Mouse (Mus musculus) midbrain, postnatal 0 days (tissue): Measurements from ENCODE around the gene Taar8a. TPM values are rescaled to one million over a fixed set of nuclear protein-coding genes. Genes with fewer than 3 reads are reported as not detected.
"Not testable (repeated sequence)": the region's sequence is repeated elsewhere in the genome, so short reads cannot be mapped to it uniquely, and the experiment has no call there.

ENCODE experiments used
- ATAC-seq: fragments of 200-750 bp; cut with Nextera tagmentation; 2 replicates; pipeline ENCODE4 v1.8.0; 2017; ENCODE audit warnings: moderate number of reproducible peaks, mild to moderate bottlenecking, moderate TSS enrichment, moderate library complexity; ENCODE audit not compliant: low FRiP score
- DNase-seq: peaks from one replicate; pipeline ENCODE4 v3.0.0-alpha.2; 2015; ENCODE audit warnings: low spot score
- H3K27ac ChIP-seq: fragments of 300-500 bp; sonication (generic); 2 replicates; pipeline ENCODE4 v1.5.1; 2014; ENCODE audit warnings: low read depth, mild to moderate bottlenecking, low read length, mixed read lengths
- H3K27me3 ChIP-seq: fragments of 300-500 bp; sonication (generic); 2 replicates; pipeline ENCODE4 v1.6.1; 2014; ENCODE audit warnings: low read length, control low read depth, mixed read lengths; ENCODE audit not compliant: insufficient read depth
- H3K36me3 ChIP-seq: fragments of 300-500 bp; sonication (generic); 2 replicates; pipeline ENCODE4 v1.6.1; 2014; ENCODE audit warnings: low read length, control low read depth, mixed read lengths; ENCODE audit not compliant: insufficient read depth
- H3K4me1 ChIP-seq: fragments of 300-500 bp; sonication (generic); 2 replicates; pipeline ENCODE4 v1.6.1; 2014; ENCODE audit warnings: mild to moderate bottlenecking, control low read depth, antibody characterized with exemption, low read length, mixed read lengths; ENCODE audit not compliant: insufficient read depth
- H3K4me2 ChIP-seq: fragments of 300-500 bp; sonication (generic); 2 replicates; pipeline ENCODE4 v1.6.1; 2014; ENCODE audit warnings: low read depth, mild to moderate bottlenecking, low read length, mixed read lengths; ENCODE audit not compliant: poor library complexity, severe bottlenecking
- H3K4me3 ChIP-seq: fragments of 300-500 bp; sonication (generic); 2 replicates; pipeline ENCODE4 v1.5.1; 2014; ENCODE audit warnings: low read depth, mild to moderate bottlenecking, low read length, moderate library complexity
- H3K9ac ChIP-seq: fragments of 300-500 bp; sonication (generic); replicated peaks from 2 replicates; pipeline ENCODE4 v1.6.1; 2014; ENCODE audit warnings: mild to moderate bottlenecking, low read length, moderate library complexity, mixed read lengths; ENCODE audit not compliant: poor library complexity, severe bottlenecking
- H3K9me3 ChIP-seq: fragments of 300-500 bp; sonication (generic); 2 replicates; pipeline ENCODE4 v1.6.1; 2016; ENCODE audit warnings: low read length, control low read depth
- CTCF ChIP-seq: IDR thresholded peaks from 2 replicates; pipeline ENCODE4 v1.5.1; 2016; ENCODE audit warnings: antibody characterized with exemption, mild to moderate bottlenecking
- WGBS: fragments of 180-500 bp; shearing (Covaris S2); extraction: QIAGEN DNeasy Blood & Tissue Kit; methylation state at CpG from one replicate; pipeline ENCODE4 v1.1.7; 2014; 5-methylcytosine and 5-hydroxymethylcytosine counted together
- polyA plus RNA-seq: library from polyadenylated mRNA; unstranded; fragments of >200 nt; fragmentation: Nextera tagmentation; extraction: Ambion mirVana; gene quantifications from 2 replicates; pipeline ENCODE4 v1.2.1, GENCODE M21; 2015
- total RNA-seq: library from RNA; depleted of rRNA; stranded (reverse); fragments of >200 nt; gene quantifications from 2 replicates; pipeline ENCODE4 v1.2.3, GENCODE M21; 2014

Taar8a gene
- total and polyA plus RNA-seq, 2 experiments from 2014 or later: not detected

DNA sequence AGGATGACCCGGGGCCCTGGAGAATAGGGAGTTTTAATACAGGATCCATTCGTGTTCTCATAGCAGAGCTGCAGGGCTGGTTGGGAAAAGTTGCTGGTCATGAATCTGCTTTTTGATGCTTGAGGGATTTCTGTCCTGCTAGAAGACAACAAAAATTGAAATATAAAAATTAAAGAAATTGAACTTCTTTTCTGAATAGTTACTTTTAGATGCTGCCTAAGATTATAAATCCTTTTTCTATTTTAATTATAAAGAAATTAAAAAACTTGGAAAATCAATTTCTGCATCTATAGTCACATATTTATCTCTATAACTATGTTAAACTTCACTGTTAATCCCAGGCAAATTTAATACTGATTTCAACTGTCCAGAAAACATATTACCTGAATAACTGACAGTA is 15.9 kb downstream of the Taar8a start, which contains the start of gene Taar8b:
Gene Taar8b (minus strand): TSS at position 101 of the 400 bp plus-strand sequence.
- no peaks in the 10 kb centered on the region for H3K27me3 ChIP-seq
- no peak within 1 kb of the TSS for H3K4me2 ChIP-seq
- no peak for ATAC-seq
- H3K36me3 ChIP-seq: no peaks in the 10 kb centered on the region
- no peak for DNase-seq
- H3K4me1 ChIP-seq: no peaks in the 10 kb centered on the region
- no peak within 1 kb of the TSS for H3K4me3 ChIP-seq
- WGBS: 70% methylated on average over 2 of the region's 2 CpGs
- H3K9me3 ChIP-seq: no peaks in the 10 kb centered on the region
- H3K27ac ChIP-seq: no peak within 1 kb of the TSS
- no peak within 1 kb of the TSS for H3K9ac ChIP-seq
- no peak for TF ChIP-seq CTCF

DNA sequence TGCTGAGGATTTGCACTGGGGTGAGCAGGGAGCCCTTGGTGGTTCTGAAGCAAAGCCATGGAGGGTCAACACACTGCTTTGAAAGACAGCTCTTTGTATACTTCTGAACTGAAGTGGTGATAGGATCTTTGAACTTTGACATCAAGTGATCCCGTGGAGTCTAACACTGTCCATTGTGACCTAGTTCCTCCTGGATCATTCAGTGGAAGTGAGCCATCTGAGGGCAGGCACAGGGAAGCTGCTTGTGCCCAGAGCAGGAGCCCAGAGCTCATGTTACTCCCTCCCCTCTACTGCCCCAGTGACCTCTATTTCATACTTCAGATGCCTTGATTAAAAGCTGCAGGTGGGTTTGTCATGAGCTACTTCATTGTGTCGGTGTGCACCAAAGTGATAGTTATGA is 20.7 kb downstream of the Taar8a start:
- ATAC-seq, H3K27ac ChIP-seq, H3K27me3 ChIP-seq, H3K9me3 ChIP-seq, DNase-seq, H3K36me3 ChIP-seq, H3K4me1 ChIP-seq, H3K9ac ChIP-seq, H3K4me2 ChIP-seq, H3K4me3 ChIP-seq: not testable (repeated sequence)
- WGBS: 74% methylated on average over 2 of the region's 2 CpGs

DNA sequence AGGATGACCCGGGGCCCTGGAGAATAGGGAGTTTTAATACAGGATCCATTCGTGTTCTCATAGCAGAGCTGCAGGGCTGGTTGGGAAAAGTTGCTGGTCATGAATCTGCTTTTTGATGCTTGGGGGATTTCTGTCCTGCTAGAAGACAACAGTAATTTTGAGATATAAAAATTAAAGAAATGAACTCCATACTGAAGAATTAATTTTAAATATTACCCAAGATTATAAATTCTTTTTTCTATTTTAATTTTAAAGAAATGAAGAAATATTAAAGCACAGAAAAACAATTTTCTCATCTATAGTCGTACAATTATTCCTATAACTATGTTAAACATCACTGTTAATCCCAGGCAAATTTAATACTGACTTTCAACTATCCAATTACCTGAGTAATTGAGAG is 25.5 kb downstream of the Taar8a start, which contains the start of gene Taar8c:
Gene Taar8c (minus strand): TSS at position 101 of the 400 bp plus-strand sequence.
- ATAC-seq, H3K4me3 ChIP-seq, H3K36me3 ChIP-seq, H3K9ac ChIP-seq, H3K27ac ChIP-seq, H3K4me2 ChIP-seq, H3K27me3 ChIP-seq, H3K9me3 ChIP-seq, H3K4me1 ChIP-seq, DNase-seq: not testable (repeated sequence)
- WGBS: 82% methylated on average over 1 of the region's 3 CpGs

DNA sequence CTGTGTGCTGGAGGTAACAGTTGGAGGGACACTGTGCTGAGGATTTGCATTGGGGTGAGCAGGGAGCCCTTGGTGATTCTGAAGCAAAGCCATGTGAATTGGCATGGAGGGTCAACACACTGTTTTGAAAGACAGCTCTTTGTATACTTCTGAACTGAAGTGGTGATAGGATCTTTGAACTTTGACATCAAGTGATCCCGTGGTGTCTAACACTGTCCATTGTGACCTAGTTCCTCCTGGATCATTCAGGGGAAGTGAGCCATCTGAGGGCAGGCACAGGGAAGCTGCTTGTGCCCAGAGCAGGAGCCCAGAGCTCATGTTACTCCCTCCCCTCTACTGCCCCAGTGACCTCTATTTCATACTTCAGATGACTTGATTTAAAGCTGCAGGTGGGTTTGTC is 27.0 kb downstream of the Taar8a start:
- not testable (repeated sequence) for H3K4me2 ChIP-seq, H3K27me3 ChIP-seq, H3K4me1 ChIP-seq, ATAC-seq, H3K9ac ChIP-seq, H3K9me3 ChIP-seq, H3K4me3 ChIP-seq, H3K27ac ChIP-seq, H3K36me3 ChIP-seq, DNase-seq
- WGBS: 57% methylated on average over 1 of the region's 1 CpGs

- Histone ChIP-seq H3K9me3 (no peaks in the 10 kb centered on the region), H3K27me3 (no peaks in the 10 kb centered on the region), H3K4me1 (no peaks in the 10 kb centered on the region), H3K36me3 (no peaks in the 10 kb centered on the region), H3K9ac (no peak overlapping the region), H3K4me2 (no peak overlapping the region), H3K27ac (no peak overlapping the region), H3K4me3 (no peak overlapping the region)
- no peak for DNase-seq
- TF ChIP-seq CTCF: no peak
- 66% methylated on average over 5 of the region's 5 CpGs for WGBS
- no peak for ATAC-seq
Measured at GRCm38 (mm10) chr10:24107747-24108146, 31.4 kb downstream of the Taar8a start.

- no peak overlapping the region for H3K4me3 ChIP-seq
- TF ChIP-seq CTCF: no peak
- no peaks in the 10 kb centered on the region for H3K36me3 ChIP-seq
- no peaks in the 10 kb centered on the region for H3K27me3 ChIP-seq
- H3K9me3 ChIP-seq: no peaks in the 10 kb centered on the region
- no peaks in the 10 kb centered on the region for H3K4me1 ChIP-seq
- 56% methylated on average over 3 of the region's 3 CpGs for WGBS
- ATAC-seq (no peak), DNase-seq (no peak)
- H3K27ac ChIP-seq: no peak overlapping the region
- H3K4me2 ChIP-seq: no peak overlapping the region
- H3K9ac ChIP-seq: no peak overlapping the region
Measured at GRCm38 (mm10) chr10:24108236-24108635, 31.9 kb downstream of the Taar8a start.

GRCm38 (mm10) chr10:24109434-24109833 is 33.1 kb downstream of the Taar8a start, which contains the start of gene Taar9:
TSS of gene Taar9 (minus strand) at chr10:24109534.
- 84% methylated on average over 8 of the region's 8 CpGs for WGBS

More at GRCm38 (mm10) chr10:24109434-24109833, 33.1 kb downstream of the Taar8a start, which contains the start of gene Taar9:
- H3K27me3 ChIP-seq, DNase-seq, H3K36me3 ChIP-seq, H3K27ac ChIP-seq, H3K4me1 ChIP-seq, H3K4me2 ChIP-seq, ATAC-seq, H3K9ac ChIP-seq, H3K4me3 ChIP-seq, H3K9me3 ChIP-seq: not testable (repeated sequence)
